Mouse (Mus musculus) frontal cortex, adult 2 months (tissue): ENCODE measurements around the gene Tm4sf1. TPM values are rescaled to one million over a fixed set of nuclear protein-coding genes. Genes with fewer than 3 reads are reported as not detected.

Experiments used
- DNase-seq, 2 experiments: peaks; one replicate each; pipeline ENCODE4 v3.0.0; 2022; ENCODE audit warnings: low spot score in 1 of 2; ENCODE audit errors: extremely low spot score in 1 of 2
- polyA plus RNA-seq: library from polyadenylated mRNA; depleted of rRNA; stranded (reverse); fragments of >200 nt; gene quantifications from 2 replicates; pipeline ENCODE4 v1.2.3, GENCODE M21; 2012; rRNA removed

Tm4sf1 gene
- polyA plus RNA-seq, 1 experiment, result 34.1 TPM

DNA sequence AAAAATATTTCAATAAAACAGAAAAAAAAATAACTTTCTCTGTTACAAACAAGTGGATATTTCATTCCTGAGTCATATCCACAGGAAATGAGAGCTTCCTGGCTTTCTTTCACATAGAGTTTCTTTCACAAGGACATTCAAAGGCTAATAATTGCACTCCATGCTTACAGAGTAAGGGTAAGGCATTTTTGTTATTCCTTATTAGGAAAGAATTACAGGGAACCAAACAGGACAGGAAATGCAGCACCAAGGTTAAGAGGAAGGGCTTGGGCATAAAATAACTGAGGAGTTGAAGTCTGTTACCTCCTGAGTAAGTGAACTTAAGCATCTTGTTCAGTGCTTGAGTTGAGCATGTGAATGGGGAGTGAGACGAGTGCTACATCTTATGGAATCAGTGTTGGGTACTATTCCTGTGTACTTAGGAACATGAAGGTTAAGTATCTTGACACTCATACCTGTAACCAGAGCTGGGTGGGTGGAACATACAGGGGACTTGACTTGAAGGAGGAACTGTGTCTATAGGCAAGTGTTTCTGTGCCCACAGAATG, 12.8 kb downstream of the Tm4sf1 start:
- DNase-seq, result no peak

DNA sequence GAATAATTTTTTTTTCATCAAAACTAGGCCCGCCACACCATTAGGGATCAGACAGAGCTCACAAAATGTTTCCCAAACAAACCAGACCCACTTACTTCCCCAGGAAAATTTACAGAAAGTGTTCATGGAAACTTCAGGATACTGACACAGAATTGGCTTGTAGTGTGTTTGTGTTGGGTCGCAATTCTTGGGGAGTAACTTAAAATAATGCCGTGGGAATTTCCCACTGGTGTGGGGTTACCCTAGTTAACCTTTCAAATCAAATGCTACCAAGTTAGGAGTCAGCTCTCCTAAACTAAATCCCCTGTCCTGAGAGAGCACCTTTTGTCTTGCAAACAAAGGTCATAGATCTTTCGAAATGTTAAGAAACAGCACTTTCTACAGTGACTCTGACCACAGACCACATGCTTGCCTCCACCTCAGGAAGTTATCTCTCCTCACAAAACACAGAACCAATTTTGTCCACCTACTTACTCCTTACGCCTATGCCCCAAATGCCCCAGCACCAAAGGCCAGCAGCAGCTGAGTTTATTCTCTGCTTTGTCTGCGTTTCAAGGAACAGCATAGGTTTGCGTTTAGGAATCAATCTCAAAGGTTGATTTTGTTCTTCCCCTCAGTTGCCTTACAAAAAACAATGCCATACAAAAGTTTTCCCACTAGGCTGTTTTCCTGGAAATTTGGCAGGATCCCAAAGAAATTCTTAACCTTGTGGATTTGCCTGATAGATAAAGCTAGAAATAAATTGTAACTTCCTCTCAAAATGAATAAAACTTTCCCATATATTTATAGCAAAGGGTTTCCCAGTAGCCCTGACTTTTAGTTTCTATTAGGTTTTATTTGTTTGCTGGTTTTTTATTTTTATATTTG, 13.7 kb downstream of the Tm4sf1 start:
- no peak for DNase-seq

DNA sequence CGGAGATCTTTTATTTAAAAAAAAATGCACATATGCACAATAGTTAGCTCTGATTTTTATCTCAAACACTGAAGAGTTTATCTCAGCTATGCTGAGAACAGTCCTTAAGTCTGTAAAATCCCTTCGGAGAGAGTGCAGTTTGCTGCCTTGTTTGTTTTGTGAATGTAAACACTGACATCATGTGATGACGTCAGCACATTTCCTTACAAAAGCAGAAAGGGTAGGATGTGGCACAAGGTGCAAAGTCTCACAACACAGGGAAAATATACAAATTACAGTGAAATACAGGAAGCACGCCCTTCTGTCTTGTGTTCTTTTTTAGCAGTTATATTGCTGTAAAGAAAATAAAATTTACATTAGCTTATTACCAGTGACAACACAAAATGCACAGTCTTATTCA, 14.3 kb downstream of the Tm4sf1 start:
- no peak for DNase-seq

DNA sequence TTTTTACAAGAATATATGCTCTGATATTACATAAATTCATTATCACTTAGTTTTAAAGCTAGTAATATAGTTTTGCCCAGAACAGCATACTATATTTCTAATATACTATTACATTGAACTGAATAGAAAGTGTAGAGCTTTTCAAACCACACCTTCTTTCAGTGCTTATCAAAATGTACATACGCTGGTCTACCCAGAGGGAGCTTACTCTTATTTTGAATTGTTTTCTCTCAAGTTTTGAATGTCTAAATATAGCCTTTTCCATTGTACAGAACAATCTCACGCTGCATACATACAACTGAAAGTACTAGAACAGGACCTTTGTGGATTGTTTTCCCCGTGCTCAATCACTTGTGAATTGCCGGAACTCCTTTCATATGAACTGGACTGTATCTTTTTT, 23.6 kb downstream of the Tm4sf1 start:
- DNase-seq, result no peak

DNA sequence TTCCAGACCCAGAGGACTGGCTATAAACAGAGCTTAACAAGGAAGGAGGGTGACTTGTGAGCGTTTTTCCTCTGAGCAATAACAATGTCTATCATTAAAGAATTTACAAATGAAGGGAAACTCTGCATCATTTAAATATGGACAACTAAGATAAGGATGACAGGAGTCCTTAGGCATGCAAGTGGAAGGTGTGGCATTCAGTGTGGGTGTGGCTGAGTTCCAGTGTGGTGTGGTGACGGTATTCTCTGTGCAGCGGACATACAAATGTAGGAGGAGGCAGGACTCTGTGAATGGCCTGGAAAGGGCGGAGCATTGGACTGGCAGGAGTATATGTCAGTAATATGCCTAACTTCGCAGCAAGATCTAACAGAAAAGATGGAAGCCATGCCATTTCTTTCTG, 24.3 kb downstream of the Tm4sf1 start:
- no peak for DNase-seq

DNA sequence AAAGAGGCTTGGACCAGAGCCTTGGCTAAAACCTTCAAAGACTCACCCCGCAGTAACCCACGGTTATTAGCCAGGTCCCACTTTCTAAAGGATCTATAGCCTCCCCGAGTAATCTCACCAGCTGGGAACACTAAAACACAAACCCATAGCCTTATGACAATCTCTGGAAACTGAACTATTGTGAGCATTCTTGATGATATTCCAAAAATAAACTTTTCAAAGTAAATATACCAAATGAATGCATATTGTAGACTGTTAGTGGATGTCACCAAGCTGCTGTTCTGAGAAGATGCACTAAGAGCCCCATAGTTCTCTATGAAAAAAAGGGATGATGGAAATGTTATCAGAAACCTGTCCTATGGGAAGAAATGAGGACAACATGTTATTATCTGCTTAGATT, 25.0 kb downstream of the Tm4sf1 start:
- DNase-seq, result no peak

DNA sequence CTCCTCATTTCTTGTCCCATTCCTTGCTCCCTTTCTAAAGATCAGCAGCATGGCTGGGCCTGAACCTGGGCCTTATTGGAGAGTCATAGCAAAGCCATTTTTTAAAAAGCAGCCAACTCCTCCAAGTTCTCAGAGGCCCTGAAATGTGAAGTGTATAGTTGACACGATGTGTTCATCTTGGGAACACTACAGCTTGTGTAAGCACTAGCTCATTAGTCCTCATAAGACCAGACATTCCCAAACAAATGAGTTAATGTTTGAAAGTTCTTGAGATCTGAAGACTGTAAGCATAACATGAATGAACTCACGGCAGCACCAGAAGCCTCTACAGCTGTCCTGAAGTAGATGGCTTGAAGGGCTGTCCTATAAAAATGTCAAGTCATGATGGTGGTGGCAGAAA, 32.8 kb downstream of the Tm4sf1 start:
- DNase-seq, result no peak

DNA sequence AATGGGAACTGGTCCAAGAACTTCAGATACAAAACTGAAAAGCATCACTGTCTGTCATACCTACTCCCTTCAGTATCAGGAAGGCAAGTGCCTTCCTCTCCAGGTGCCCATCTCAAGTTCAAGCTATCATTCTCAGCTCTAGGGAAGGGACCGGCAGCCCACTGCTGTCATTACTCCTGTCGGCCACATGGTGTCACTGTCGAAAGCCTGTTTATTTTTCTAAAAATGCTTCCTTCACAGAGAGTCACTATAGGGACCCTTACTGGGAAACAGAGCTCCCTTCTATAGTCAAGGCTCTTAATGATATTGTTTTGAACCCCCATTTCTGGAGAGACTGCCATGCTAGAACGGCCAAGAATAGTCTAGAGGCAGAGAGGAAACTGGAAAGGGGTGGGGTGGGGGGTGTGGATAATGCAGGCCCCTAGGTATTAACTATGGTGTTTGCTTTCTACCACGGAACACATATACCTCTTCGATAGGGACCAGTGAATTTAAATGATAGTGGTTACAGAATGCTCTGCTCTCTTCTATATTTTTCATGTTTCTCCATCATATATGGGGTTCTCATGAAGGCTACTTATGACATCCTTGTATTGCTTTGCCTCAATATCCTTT, 34.1 kb downstream of the Tm4sf1 start:
- peak in 1 of 2 experiments; percentile 76 for DNase-seq

DNA sequence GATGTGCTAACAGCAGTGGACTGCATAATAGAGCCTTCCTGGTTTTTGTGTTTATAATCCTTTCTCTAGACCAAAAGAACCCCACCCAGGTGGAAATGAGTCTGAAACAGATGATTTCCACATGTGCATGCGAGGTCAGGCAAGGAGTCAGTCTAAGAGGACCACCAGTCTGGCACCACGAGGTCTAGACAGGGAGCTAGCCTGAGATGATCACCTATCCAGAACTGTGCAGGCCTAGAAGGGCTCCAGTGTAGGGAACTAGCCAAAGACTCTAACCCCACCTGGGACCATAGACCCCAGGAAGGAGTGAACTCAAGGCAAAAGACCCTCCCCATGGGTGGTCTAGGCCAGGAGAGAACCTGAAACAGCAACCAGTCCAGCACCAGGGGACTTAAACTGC, 48.7 kb downstream of the Tm4sf1 start:
- DNase-seq, result no peak

DNA sequence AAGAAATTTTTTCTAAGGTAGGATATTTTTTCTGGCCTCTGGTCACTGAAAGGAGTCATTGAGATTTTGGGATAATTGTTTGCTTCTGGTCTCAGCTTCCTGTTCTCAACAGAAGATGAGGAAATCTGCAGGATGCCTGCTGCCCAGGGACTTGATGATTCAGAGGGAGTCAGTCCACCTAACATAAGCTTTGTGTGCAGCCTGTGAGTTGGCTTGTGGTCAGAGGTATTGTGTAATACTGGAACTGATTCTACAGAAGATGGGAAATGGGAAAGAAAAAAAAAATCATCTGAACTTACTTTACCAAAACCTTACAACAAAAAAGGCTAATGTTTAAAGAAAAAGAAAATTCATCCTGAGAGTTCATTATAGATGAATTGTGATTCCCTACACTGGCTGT, 49.2 kb downstream of the Tm4sf1 start:
- peak in 1 of 2 experiments; percentile 5 for DNase-seq

DNA sequence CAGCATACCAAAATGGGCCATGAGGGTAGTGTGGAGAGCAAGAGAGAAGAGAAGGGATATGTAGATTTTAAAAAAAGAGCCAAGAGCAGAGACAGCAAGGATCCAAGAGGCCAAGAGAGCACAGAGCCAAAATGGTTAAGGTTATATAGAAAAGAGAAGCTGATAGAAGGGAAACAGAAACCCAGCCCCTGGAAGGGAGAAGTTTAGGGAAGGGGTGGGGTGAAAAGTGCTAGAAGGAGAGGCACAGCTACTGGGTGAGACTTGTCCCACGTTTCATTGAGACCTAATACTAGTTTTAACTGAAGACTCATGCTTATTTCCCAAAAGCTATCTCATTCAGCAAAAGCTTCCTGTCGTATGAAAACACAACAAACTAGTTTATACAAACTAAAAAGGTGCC, 56.5 kb downstream of the Tm4sf1 start:
- no peak for DNase-seq

Other genes starting within 250 kb of the Tm4sf1 start
- not detected in 2 replicates for gene Tm4sf4, start 123.3 kb upstream of the Tm4sf1 start, polyA plus RNA-seq